Mouse (Mus musculus) hindbrain, embryonic 16.5 days (tissue): ENCODE results near the gene Eef1e1. TPM values are rescaled to one million over a fixed set of nuclear protein-coding genes. Genes with fewer than 3 reads are reported as not detected.

Experiments
- ATAC-seq: fragments of 200-750 bp; cut with Nextera tagmentation; 2 replicates; pipeline ENCODE4 v1.8.0; 2017; ENCODE audit warnings: moderate TSS enrichment, moderate library complexity
- H3K27ac ChIP-seq: fragments of 300-500 bp; sonication (generic); 2 replicates; pipeline ENCODE4 v1.5.1; 2014; ENCODE audit warnings: low read depth, mild to moderate bottlenecking, control low read depth, low read length, moderate library complexity
- H3K27me3 ChIP-seq: fragments of 300-500 bp; sonication (generic); replicated peaks from 2 replicates; pipeline ENCODE4 v1.6.1; 2014; ENCODE audit warnings: low read length; ENCODE audit not compliant: control insufficient read depth, insufficient read depth
- H3K36me3 ChIP-seq: fragments of 300-500 bp; sonication (generic); 2 replicates; pipeline ENCODE4 v1.6.1; 2014; ENCODE audit warnings: mild to moderate bottlenecking, low read length, moderate library complexity, mixed read lengths; ENCODE audit not compliant: control insufficient read depth, insufficient read depth
- H3K4me1 ChIP-seq: fragments of 300-500 bp; sonication (generic); 2 replicates; pipeline ENCODE4 v1.6.1; 2014; ENCODE audit warnings: low read depth, low read length; ENCODE audit not compliant: control insufficient read depth, insufficient read depth
- H3K4me2 ChIP-seq: fragments of 300-500 bp; sonication (generic); 2 replicates; pipeline ENCODE4 v1.6.1; 2014; ENCODE audit warnings: mild to moderate bottlenecking, low read length, control low read depth, moderate library complexity
- H3K4me3 ChIP-seq: fragments of 300-500 bp; sonication (generic); 2 replicates; pipeline ENCODE4 v1.5.1; 2014; ENCODE audit warnings: mild to moderate bottlenecking, low read length, control low read depth, moderate library complexity
- H3K9ac ChIP-seq: fragments of 300-500 bp; sonication (generic); 2 replicates; pipeline ENCODE4 v1.6.1; 2014; ENCODE audit warnings: low read depth, mild to moderate bottlenecking, control low read depth, low read length, moderate library complexity
- H3K9me3 ChIP-seq: fragments of 300-500 bp; sonication (generic); 2 replicates; pipeline ENCODE4 v1.6.1; 2014; ENCODE audit warnings: mild to moderate bottlenecking, low read length, moderate library complexity; ENCODE audit not compliant: control insufficient read depth
- WGBS: fragments of 180-500 bp; shearing (Covaris S2); extraction: QIAGEN DNeasy Blood & Tissue Kit; methylation state at CpG from one replicate; pipeline ENCODE4 v1.1.7; 2014; 5-methylcytosine and 5-hydroxymethylcytosine counted together
- polyA plus RNA-seq: library from polyadenylated mRNA; unstranded; fragments of >200 nt; fragmentation: Nextera tagmentation; extraction: Ambion mirVana; gene quantifications from 2 replicates; pipeline ENCODE4 v1.2.1, GENCODE M21; 2015

Eef1e1 gene
- polyA plus RNA-seq, 1 experiment from 2014 or later = 108 TPM

DNA sequence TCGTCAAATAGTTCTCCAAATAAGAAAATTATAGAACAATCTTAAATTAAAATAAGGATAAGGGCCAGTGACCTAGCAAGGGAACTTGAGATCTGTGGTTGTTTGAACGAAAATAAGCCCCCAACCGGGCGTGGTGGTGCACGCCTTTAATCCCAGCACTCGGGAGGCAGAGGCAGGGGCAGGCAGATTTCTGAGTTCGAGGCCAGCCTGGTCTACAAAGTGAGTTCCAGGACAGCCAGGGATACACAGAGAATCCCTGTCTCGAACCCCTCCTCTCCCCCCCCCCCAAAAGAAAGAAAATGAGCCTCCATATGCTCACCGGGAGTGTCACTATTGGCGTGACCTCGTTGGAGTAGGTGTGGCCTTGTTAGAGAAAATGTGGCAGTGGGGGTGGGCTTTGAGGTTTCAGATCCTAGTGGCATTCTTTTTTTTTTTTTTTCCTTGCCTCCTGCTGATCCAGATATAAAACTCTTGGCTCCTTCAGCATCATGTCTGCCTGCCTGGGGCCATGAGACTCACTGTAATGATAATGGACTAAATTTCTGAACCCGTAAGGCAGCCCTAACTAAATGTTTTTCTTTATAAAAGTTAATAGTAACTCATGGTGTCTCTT is 772 bp upstream of the Eef1e1 start:
- WGBS = 87% methylated on average over 12 of the region's 12 CpGs
- H3K27me3 ChIP-seq = no peaks in the 10 kb centered on the region
- no peak overlapping the region for H3K4me3 ChIP-seq
- peaks cover 8% of the 10 kb centered on the region for H3K36me3 ChIP-seq
- peaks cover 9% of the 10 kb centered on the region for H3K4me1 ChIP-seq
- H3K27ac ChIP-seq = no peak overlapping the region
- no peak overlapping the region for H3K4me2 ChIP-seq
- no peak for ATAC-seq
- no peak overlapping the region for H3K9ac ChIP-seq
- no peaks in the 10 kb centered on the region for H3K9me3 ChIP-seq

DNA sequence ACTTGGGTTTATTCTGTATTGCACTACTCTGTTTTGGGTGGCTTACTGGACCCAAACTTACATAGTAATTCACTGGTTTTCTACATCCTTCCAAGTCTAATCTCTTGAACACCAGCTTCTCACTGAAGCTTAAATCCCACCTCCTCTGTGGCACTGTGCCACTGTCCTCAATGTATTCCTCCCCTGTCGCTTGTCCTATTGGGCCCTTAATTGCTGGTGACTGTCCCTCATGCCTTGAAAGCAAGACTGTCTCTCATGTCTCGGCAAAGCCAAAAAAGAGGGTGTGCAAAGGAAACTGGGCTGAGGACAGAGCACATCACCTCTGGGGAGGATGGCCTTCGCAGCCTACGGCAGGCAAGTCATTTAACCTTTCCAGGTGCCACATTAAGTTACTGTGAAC is 993 bp downstream of the Eef1e1 start:
- H3K4me1 ChIP-seq = peaks cover 9% of the 10 kb centered on the region
- H3K27ac ChIP-seq = peak overlapping the region; percentile 80; the same call in 1 of the 2 replicates
- H3K27me3 ChIP-seq = no peaks in the 10 kb centered on the region
- peak overlapping the region; percentile 79 for H3K9ac ChIP-seq
- H3K4me3 ChIP-seq = peak overlapping the region; percentile 87
- H3K9me3 ChIP-seq = no peaks in the 10 kb centered on the region
- 23% methylated on average over 4 of the region's 4 CpGs for WGBS
- H3K36me3 ChIP-seq = peaks cover 23% of the 10 kb centered on the region
- peak overlapping the region; percentile 90 for H3K4me2 ChIP-seq
- ATAC-seq = no peak

DNA sequence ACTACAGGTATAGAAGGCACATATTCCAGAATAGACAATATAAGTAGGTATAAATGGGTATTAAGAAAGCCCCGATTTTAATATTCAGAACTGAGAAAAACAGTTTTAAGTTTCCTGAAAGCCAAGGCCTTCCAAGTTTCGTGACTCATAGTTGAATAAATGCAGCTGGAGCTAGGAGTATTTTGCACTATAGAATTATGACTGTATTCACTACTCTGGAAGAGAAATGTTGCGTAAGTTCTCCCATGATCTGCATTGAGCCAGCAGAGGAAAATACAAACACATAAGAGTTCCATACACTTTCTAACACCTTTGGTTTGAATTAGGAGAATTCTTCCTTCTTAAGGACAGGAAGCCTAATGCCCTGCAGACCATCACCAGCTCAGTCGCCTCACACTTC is 8.6 kb downstream of the Eef1e1 start:
- Histone ChIP-seq H3K4me2 (no peak overlapping the region), H3K4me1 (no peaks in the 10 kb centered on the region), H3K27me3 (no peaks in the 10 kb centered on the region), H3K27ac (no peak overlapping the region), H3K9ac (no peak overlapping the region), H3K9me3 (no peaks in the 10 kb centered on the region), H3K4me3 (no peak overlapping the region), H3K36me3 (peaks cover 54% of the 10 kb centered on the region)
- ATAC-seq = no peak
- 94% methylated on average over 4 of the region's 4 CpGs for WGBS

DNA sequence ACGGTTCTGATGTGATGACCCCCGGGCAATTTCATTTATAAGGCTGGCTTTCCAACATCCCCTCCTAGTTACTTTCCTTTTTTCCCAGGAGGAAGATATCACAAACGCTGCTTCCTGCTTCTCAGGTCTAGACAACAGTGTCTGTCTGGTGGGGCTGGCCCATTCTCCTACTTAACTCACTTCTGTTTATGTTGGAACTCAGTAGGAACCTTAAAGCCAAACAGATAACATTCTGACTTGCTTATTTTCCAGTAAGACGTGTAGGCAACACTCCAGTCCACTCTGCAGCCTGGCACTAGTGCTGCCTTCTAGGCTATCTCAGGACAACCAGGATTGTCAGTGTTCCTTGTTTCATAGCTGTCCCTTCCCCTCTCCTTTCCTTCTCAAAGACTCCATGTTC is 9.8 kb downstream of the Eef1e1 start:
- Histone ChIP-seq H3K36me3 (peaks cover 52% of the 10 kb centered on the region), H3K4me2 (no peak overlapping the region), H3K4me1 (no peaks in the 10 kb centered on the region), H3K27ac (no peak overlapping the region), H3K9me3 (no peaks in the 10 kb centered on the region), H3K27me3 (no peaks in the 10 kb centered on the region), H3K9ac (no peak overlapping the region), H3K4me3 (no peak overlapping the region)
- ATAC-seq = no peak
- WGBS = 92% methylated on average over 4 of the region's 4 CpGs

DNA sequence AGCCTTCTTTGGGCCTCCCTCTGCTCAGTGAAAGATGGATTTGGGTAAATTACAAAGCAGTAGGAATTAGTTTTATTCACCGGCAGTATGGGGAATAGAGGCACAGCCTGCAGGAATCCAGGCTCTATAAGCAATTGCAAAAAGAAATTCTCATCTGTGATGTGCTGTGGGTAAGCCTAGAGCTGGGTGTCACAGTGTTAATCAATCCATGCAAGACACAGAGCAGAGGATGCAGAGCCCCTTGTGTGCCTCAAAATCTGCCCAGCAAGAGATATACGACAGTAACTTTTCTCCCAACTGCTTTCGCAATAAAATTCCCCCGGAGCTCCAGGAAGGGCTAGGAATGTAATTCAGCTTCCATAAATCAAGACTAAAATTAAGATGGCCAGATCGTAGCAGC is 17.4 kb downstream of the Eef1e1 start:
- Histone ChIP-seq H3K27me3 (no peaks in the 10 kb centered on the region), H3K4me2 (no peak overlapping the region), H3K9me3 (no peaks in the 10 kb centered on the region), H3K27ac (no peak overlapping the region), H3K36me3 (peaks cover 25% of the 10 kb centered on the region), H3K4me1 (no peaks in the 10 kb centered on the region), H3K9ac (no peak overlapping the region), H3K4me3 (no peak overlapping the region)
- no peak for ATAC-seq
- WGBS = 83% methylated on average over 5 of the region's 5 CpGs

DNA sequence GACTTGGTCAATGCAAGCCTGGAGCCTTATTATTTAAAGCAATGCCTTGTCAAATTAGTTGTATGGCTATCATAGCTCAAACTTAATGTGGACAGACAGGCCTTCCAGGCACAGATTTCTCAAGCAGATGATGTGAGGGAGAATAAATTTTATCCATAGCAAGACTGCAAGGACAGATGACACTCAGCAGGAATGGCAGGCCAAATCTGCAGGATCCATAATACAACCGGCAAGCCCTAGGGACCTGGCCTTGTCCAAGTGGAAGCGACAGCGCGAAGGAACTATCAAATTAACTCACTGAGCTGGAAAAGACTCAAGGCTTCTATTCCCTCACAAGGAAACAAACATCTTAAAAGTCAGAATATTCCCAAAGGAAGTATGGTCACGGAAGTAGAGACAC is 17.9 kb downstream of the Eef1e1 start:
- Histone ChIP-seq H3K4me2 (no peak overlapping the region), H3K9ac (no peak overlapping the region), H3K4me1 (no peaks in the 10 kb centered on the region), H3K27ac (no peak overlapping the region), H3K36me3 (peaks cover 23% of the 10 kb centered on the region), H3K9me3 (no peaks in the 10 kb centered on the region), H3K4me3 (no peak overlapping the region), H3K27me3 (no peaks in the 10 kb centered on the region)
- WGBS = 85% methylated on average over 5 of the region's 5 CpGs
- no peak for ATAC-seq

DNA sequence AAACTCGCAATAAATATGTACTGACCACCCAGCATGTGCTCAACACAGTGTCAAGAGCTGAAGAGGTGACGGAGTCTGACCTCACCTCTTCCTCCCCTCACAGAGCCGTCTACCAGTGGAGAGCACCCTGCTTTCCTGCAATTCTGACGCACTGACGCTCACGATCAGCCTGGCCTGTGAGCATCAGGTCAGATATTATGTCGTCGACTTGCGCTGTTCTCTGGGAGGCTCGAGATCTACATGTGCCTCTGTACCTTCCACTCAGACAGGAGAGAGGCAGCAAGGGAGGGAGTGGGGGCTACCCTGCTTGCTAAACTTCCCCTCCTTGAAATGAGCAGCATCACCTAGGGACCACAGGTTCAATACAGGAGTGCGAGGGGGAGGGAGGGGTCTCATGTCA is 20.2 kb downstream of the Eef1e1 start:
- H3K9me3 ChIP-seq = no peaks in the 10 kb centered on the region
- peaks cover 5% of the 10 kb centered on the region for H3K4me1 ChIP-seq
- H3K36me3 ChIP-seq = peaks cover 7% of the 10 kb centered on the region
- no peak overlapping the region for H3K27ac ChIP-seq
- 83% methylated on average over 11 of the region's 11 CpGs for WGBS
- ATAC-seq = no peak
- H3K27me3 ChIP-seq = no peaks in the 10 kb centered on the region
- H3K9ac ChIP-seq = no peak overlapping the region
- no peak overlapping the region for H3K4me3 ChIP-seq
- H3K4me2 ChIP-seq = no peak overlapping the region

DNA sequence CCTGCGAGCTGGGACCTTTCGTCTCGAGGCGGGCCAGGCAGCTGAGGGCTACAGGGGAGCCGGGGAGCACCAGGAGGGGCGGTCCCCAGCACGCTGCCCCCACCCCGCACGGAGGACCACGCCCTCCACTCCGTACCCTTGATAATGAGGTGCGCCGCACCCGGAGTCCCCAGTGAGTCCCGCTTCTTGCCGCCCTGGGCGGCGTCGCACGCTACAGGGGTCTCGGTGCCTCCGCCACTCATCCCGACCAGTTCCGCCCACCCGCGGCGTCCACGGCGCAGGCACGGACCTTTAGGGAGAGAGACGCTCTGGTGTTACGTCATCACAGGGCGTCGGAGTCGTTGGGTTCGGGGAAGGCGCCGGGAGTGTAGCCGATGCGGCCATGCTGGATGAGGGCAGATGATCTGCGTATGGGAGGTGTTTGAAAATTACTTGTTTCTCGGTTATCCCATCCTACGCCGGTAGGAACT is 24.0 kb downstream of the Eef1e1 start, which contains the start of gene Bloc1s5:
Bloc1s5 (minus strand) TSS at position 310 of the 470 bp plus-strand sequence.
- Histone ChIP-seq H3K36me3 (no peaks in the 10 kb centered on the region), H3K4me2 (peak within 1 kb of the TSS; percentile 61), H3K27ac (peak within 1 kb of the TSS; percentile 73), H3K4me1 (peaks cover 5% of the 10 kb centered on the region), H3K4me3 (peak within 1 kb of the TSS; percentile 66), H3K9me3 (no peaks in the 10 kb centered on the region), H3K9ac (peak within 1 kb of the TSS; percentile 82), H3K27me3 (no peaks in the 10 kb centered on the region)
- ATAC-seq = peak; percentile 97
- 0% methylated on average over 34 of the region's 44 CpGs for WGBS

DNA sequence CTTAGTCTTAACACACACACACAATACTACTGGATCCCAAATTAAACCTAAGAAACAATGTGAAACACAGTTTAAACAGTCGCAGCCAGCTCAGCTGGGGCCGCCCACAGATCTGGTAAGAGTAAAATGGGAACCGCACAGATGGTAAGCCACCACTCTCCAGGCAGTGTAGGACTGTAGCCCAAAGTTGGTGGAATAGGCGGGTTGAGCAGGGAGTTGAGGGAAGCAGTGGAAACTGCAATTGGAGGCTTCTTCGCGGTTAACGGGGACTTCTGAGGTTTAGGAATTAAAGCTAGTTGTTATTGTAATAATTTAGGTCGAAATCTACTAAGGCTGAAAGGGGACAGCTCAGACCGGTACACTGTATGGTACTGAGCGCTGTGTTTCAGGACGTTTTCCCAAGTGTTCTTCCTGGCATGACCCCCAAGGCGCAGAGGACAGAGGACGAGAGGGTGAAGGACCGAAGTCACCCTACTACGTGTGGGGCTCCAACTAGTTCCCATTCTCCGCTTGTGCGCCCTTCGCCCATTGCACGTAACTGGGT is 24.5 kb downstream of the Eef1e1 start:
- H3K4me2 ChIP-seq = peak overlapping the region; percentile 50
- no peaks in the 10 kb centered on the region for H3K9me3 ChIP-seq
- no peaks in the 10 kb centered on the region for H3K36me3 ChIP-seq
- H3K4me3 ChIP-seq = peak overlapping the region; percentile 66
- WGBS = under 1% methylated on average over 19 of the region's 19 CpGs
- peak overlapping the region; percentile 73 for H3K27ac ChIP-seq
- H3K9ac ChIP-seq = peak overlapping the region; percentile 82
- ATAC-seq = peak; percentile 83
- peaks cover 5% of the 10 kb centered on the region for H3K4me1 ChIP-seq
- H3K27me3 ChIP-seq = no peaks in the 10 kb centered on the region
